In genomic region chr16:31165907-31166306, GRCm38 (mm10) we compare ENCODE assay signal across 10 mouse cellular contexts. TPM values are rescaled to one million over a fixed set of nuclear protein-coding genes. Genes with fewer than 3 reads are reported as not detected.
DNase-seq lines count a peak whose midpoint lies in the region; ATAC-seq and TF ChIP-seq lines count a peak whose summit lies in the region.
"Had no signal": no experiment of that assay in that cellular context is flagged by ENCODE, and none has a peak within 500 bp of the region (broad histone marks: within the 10 kb centered on the region; RNA-seq: fewer than 3 reads in every experiment).

No protein-coding gene starts in this region.

- H3K36me3 ChIP-seq in kidney, embryonic 16.5 days (ENCODE audit: insufficient read depth, low read length), result no peaks in the 10 kb centered on the region

- no peak overlapping the region for H3K4me3 ChIP-seq in layer of hippocampus, adult 2 months
- no peak overlapping the region for H3K4me3 ChIP-seq in kidney, embryonic 16.5 days (ENCODE audit: low read length)

- DNase-seq in cerebellum, adult 9-11 months, result peak; percentile 27
- DNase-seq in cerebellum, adult 9-10 months, result no peak
- no peak for DNase-seq in layer of hippocampus, adult 2 months (ENCODE audit: low spot score in 2 of 2)
- DNase-seq in layer of hippocampus, postnatal 10 days (ENCODE audit: low spot score in 2 of 2), result no peak
- DNase-seq in adrenal gland, postnatal 14 days, result peak; percentile 54
- DNase-seq in lung, postnatal 10 days, result peak; percentile 27
- no peak for DNase-seq in urinary bladder, postnatal 4 days (ENCODE audit: low spot score in 2 of 2)
- DNase-seq: gastrocnemius, postnatal 25 days; thymus, postnatal 14 days had no signal

- H3K27ac ChIP-seq in layer of hippocampus, adult 2 months, result peak overlapping the region; percentile 21
- no peak overlapping the region for H3K27ac ChIP-seq in kidney, embryonic 16.5 days (ENCODE audit: low read length)

- peaks cover 19% of the 10 kb centered on the region for H3K4me1 ChIP-seq in kidney, embryonic 16.5 days (ENCODE audit: insufficient read depth, low read length)

- H3K27me3 ChIP-seq in kidney, embryonic 16.5 days (ENCODE audit: insufficient read depth, low read length), result no peaks in the 10 kb centered on the region

- no peak for ATAC-seq in kidney, embryonic 16.5 days (ENCODE audit: low FRiP score, low TSS enrichment)

- TF ChIP-seq CTCF in layer of hippocampus, adult 2 months (conservative IDR thresholded peaks at IDR 0.05), result no peak

- WGBS in kidney, embryonic 16.5 days, result 57% methylated on average over 4 of the region's 4 CpGs

- no peak overlapping the region for H3K4me2 ChIP-seq in kidney, embryonic 16.5 days (replicated peaks; ENCODE audit: low read depth, low read length)

- no peak overlapping the region for H3K9ac ChIP-seq in kidney, embryonic 16.5 days (replicated peaks; ENCODE audit: low read length)

- no peaks in the 10 kb centered on the region for H3K9me3 ChIP-seq in kidney, embryonic 16.5 days (ENCODE audit: low read length)

RNA-seq across cellular contexts. Expression of gene Acap2, which starts 35.1 kb away (rescaled TPM):
- 100 to 1,000 TPM; 140 to 148 TPM for total RNA-seq in layer of hippocampus, adult 2 months (2021)
- 10 to 100 TPM; 77.5 to 81.6 TPM for total RNA-seq in layer of hippocampus, postnatal 10 days (2021)
- total RNA-seq in adrenal gland, postnatal 14 days (2021), result 38.5 and 41.5 TPM in 2 replicates
- 16.1 and 18.2 TPM in 2 replicates for polyA plus RNA-seq in kidney, embryonic 16.5 days (2015; fragmentation: Nextera tagmentation; extraction: Ambion mirVana)

Comparison
In these comparisons a context has a peak if more than half of its experiments do, and no peak if none do; other contexts are left out.
1. DNase-seq: peak in cerebellum, adult 9-11 months (single experiment), adrenal gland, postnatal 14 days (single experiment) and lung, postnatal 10 days (single experiment); none in cerebellum, adult 9-10 months (single experiment), layer of hippocampus, adult 2 months (0 of 2), layer of hippocampus, postnatal 10 days (0 of 2) and urinary bladder, postnatal 4 days (0 of 2).